Mouse (Mus musculus) gonadal fat pad, adult 2 months (tissue): ENCODE results near the gene Pdgfa. TPM values are rescaled to one million over a fixed set of nuclear protein-coding genes. Genes with fewer than 3 reads are reported as not detected.

Experiments used
- DNase-seq: peaks from one replicate; pipeline ENCODE4 v3.0.0-alpha.2; 2012; ENCODE audit warnings: low read depth
- polyA plus RNA-seq: library from polyadenylated mRNA; depleted of rRNA; stranded (reverse); fragments of >200 nt; gene quantifications from 2 replicates; pipeline ENCODE4 v1.2.3, GENCODE M21; 2012; rRNA removed

Pdgfa gene
- polyA plus RNA-seq, result 14.6 and 23.9 TPM in 2 replicates

DNA sequence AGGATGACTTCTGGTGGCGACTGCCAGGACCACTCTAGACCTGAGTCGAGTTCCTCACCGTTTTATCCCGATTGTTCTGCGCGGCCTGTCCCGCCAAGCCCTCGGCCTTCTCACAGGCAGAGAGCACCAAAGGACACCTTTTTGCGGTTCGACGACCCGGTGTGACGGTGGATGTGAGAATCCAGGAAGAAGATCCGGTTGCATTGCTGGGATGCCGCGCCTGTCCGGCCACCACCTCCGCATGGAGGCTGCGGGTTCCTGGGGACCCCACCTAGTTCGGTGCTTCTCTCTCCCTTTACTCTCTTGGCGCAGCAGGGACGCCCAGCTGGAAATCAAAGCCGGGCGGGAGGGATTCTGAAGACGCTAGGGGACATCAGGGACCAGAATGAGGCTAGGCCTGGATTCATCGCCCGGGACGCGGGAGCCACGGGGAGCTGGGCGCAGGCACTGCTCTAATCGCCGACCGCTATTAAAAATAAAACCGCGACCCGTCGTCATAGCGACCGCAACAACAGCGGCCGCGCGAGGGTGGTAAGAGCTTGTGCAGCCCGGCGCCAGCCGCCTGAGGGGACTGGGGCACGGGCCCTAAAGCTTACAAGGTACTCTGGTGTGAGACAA, at the start of gene Pdgfa:
TSS of gene Pdgfa (minus strand) at position 200 of the 618 bp plus-strand sequence.
- no peak for DNase-seq

DNA sequence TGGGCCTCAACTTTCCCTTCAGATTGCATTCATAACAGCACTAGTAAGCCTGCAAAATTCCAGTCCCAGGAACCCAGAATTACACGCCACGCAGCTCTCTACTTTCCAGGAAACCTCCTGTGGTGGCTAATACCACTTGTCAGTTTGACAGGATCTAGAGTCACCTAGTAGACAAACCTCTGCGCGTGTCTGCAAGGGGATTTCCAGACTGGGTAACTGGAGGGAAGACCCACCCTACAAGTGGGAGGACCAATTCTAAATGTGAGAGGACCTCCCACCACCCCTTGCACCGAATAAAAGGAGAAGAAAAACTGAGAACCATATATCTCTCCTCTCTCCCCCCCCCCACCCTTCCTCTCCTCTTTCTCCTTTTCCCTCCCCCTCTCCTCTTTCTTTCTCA, 49.5 kb upstream of the Pdgfa start:
- no peak for DNase-seq

- DNase-seq, result no peak
These were observed 46.4 kb upstream of the Pdgfa start for GRCm38 (mm10) chr5:139043546-139043945.

GRCm38 (mm10) chr5:139042299-139042698, 45.1 kb upstream of the Pdgfa start:
- DNase-seq, result no peak

DNA sequence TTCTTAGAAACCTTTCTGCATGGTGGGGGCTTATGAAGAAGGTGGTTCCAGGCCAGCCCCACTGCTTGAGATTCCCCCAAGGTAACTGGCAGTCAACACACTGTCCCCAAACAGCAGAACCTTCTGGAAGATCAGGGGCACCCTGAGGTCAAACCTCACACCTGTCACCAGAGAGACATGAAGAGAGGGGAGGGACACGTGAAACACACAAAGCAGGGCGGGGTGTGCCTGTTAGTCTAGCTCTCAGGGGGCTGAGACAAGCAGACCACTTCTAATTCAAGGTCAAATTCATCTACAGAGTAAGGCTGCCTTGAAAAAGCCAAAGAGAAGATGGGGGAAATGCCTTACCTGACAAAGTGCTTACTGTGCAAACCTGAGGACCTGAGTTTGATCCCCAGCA, 38.0 kb upstream of the Pdgfa start:
- DNase-seq, result no peak

- DNase-seq, result no peak
These were observed 37.6 kb upstream of the Pdgfa start for GRCm38 (mm10) chr5:139034746-139035145.

DNA sequence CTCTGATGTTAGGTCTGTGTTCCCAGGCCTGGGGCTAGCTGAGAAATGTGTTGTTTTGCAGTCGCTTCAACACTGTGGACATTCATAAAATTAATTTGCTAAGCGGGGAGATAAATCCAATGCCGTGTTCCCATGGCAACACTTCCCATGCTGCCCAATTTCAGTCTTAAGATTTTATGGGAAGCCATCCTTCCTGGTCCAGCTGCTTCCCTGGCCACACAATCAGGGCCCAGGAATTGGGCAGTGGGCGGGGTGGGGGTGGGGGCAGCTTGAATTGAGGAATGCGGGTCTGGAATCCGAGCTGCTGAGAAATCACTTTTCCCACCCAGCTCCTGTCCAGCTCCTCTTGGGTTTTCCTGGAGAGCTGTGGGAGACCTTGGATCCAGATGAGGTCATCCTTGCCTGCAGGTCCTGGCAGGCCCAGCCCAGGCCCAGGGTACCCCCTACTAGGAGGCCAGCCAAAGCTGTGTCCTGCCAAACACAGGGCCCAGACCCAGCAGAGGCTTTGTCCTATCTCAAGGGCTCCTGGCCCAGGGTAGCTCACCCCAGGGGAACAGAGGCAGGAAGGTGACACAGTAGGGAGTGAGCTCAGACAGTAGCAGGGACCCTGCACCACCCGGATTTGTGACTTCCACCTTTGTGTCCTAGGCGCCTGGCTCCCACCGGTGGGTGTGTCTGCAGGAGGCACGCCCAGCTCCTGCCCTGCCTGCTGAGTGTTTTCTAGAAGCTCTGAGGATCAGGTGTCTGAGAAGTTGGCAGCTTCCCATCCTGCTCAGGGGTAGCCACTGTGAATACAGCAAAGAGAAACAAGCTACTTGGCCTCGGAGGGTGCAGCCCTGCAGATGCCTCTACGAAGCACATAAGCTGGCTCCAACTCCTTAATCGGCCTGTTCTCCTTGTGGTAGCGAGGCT, 36.5 kb upstream of the Pdgfa start:
- DNase-seq, result no peak

GRCm38 (mm10) chr5:139027603-139028002, 30.4 kb upstream of the Pdgfa start:
- DNase-seq, result no peak

DNA sequence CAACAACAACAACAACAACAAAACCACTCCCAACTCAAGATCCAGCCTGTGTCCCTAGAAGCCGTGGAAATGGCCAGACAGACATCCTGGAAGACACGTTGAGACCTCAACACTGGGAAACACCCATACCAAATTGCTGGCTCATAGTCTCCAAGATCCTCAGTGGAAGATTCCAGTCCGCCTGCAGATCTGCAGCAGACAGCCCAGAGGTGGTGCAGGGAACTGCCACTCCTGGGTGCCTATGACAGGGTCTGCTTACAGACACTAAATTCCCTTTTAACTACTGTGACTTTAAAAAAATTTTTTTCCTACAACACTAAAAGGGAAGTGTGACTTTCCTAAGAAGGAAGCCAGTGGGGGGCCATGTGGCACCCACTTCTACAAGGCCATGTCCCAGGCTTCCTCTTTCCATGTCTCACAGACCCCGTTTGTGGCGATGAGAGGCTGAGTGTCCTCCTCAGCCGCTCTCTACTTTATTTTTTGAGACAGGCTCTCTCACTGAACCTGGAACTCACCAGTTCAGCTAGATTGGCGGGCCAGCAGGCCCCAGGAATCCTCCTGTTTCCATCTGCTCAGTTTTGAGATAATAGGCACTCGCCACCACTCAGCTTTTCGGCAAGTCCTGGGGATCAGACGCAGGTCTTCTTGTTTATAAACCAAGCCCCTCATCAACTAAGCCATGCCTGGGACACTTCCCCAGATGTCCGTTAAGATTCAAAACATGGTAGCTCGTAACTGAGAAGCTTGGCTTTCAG, 27.4 kb upstream of the Pdgfa start:
- no peak for DNase-seq

GRCm38 (mm10) chr5:139020595-139020994, 23.4 kb upstream of the Pdgfa start:
- no peak for DNase-seq

DNA sequence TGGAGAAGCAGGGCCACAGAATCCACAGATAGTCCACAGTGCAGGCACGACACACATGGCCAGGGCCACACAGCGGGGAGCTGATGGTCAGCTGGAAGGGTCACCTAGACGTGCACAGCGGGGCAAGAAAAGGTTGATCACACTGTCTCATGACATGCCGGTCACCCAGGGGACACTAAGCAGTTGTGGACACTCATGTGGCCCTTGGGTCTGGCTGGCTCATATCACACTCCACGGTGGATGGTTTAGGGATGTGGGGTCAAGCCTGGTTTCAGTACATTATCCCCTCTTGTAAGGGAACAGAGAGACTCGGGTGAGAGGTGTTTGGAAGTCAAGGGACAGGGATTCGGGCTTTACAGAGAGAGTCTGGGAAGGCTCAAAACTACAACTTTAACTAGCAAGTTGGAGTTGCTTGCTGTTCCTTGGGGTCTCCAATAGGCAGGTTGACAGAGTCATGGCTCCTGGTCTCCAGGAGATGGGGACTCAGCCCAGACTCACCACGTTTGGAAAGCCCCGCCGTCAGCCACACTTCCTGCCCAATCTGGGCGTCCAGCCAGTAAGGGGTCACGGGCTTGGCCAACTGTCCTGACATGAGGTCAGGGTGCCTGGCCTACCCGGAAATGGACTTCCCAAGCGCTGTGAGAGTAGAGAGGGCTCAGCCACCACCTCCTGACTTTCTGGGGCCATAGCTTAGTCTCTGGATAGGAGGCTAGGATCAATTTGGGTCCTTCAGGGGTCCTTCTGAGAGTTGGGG, 20.4 kb upstream of the Pdgfa start:
- DNase-seq, result no peak

DNA sequence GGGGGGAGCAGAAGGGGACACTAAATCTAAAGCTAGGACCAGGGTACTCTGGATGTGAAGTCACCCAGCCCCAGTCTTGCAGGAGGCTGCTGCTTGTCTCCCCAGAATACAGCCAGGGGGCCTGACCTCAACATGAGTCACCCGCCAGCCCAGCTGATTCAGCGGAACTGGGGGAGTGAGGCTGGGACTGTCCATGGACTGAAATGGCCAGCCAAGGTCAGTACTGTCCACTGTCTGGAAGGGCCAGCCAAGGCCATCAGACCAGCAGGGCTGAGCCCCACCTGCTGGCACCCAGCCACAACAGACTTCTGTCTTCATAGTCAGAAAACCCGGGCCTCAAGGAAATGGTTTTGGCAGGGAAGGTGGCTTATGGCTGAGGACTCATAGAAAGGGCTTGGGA, 17.9 kb upstream of the Pdgfa start:
- DNase-seq, result no peak

DNA sequence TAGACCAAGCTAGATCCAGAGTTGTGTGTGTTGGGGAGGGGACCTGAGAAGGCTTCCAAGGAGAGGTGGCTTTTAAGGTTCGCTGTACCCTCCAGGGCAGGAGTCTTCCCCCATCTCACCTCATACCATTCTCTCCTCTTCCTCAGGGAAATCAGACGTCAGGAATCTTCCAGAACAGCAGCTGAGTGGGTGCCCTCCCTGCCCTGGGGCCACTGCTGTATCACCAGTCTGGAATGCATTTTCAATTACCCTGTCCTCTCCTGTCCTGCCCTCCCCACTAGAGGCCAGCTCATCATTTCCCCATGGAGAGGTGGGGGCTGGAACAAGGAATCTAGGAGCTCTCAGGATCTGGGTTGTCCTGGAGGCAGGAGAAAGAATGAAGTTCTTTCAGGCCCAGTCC, 13.5 kb upstream of the Pdgfa start:
- no peak for DNase-seq

DNA sequence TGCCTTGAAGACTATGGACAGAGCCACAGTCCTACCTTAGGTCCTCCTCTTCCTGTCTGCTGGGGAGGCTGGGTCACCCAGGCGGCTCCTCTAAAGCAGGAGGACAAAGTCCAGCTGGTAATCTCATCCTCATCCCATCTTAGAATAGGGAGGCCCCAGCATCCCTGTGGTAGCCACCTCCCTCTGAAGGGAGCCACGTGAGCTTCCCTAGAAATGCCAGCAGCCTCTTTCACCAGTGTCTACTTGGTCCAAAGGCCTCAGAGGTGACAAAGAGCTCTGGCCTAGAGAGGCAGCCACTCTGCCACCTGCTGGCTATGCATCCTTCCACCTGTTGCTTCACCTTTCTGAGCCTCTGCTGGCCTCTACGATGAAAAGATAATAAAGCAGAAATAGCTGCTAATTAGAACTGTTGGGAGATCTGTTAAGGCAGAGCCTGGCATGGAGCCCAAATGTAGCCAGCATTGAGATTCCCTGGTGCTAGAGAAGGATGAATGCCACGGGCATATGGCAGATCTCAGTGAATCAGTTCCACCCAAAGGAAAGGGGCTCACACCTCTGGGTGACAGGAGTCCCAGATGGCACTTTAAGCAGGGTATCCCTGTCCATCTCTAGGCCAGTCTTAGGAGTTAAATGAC, 10.1 kb upstream of the Pdgfa start:
- DNase-seq, result no peak

DNA sequence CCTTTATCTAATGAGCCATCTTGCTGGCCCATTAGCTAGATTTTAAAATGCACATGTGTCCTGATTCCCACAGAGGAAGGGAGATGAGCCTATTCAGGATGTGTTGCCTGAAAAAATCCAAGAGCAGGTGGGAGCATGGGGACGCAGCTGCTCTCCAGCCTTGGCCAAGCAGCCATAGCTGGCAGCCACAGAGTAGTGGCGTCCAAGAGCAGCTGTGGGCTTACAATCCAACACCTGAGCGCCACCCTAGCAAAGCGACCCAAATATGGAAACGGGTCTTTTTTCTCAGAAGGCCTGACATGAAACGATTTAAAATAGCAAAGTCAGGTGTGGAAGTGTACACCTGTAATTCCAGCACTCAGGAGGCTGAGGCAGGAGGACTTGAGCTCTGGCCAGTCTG, 7.4 kb upstream of the Pdgfa start:
- DNase-seq, result no peak

DNA sequence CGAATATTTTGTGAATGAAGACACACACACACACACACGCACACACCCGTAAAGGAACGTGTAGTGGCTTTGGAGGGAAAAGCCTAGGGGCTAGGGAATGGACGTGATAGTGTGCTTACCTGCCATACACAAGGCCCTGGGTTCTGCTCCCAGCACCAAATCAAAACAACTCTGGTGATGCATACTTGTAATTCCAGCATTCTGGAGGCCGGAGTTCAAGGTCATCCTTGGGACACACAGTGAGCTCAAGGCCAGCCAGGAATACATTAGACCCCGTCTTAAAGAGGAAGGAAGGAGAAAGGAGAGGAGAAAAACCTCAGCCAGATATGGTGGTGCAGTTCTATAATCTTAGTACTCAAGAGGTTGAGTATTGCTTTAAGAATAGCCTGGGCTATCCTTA, 2.5 kb upstream of the Pdgfa start:
- DNase-seq, result no peak

GRCm38 (mm10) chr5:138997936-138998580, 888 bp upstream of the Pdgfa start:
- no peak for DNase-seq

GRCm38 (mm10) chr5:138996322-138997073, 672 bp downstream of the Pdgfa start:
- no peak for DNase-seq

GRCm38 (mm10) chr5:138995721-138996311, 1.4 kb downstream of the Pdgfa start:
- no peak for DNase-seq
